Mouse (Mus musculus): ENCODE measurements around the gene Atxn7. TPM values are rescaled to one million over a fixed set of nuclear protein-coding genes. Genes with fewer than 3 reads are reported as not detected.
"Not testable (repeated sequence)": the region's sequence is repeated elsewhere in the genome, so short reads cannot be mapped to it uniquely, and the experiment has no call there.

The Atxn7 gene
- polyA plus RNA-seq, 1 experiment from 2014 or later: 4.6 TPM

GRCm38 (mm10) chr14:13948345-13948744 is 12.9 kb upstream of the Atxn7 start:
- no peaks in the 10 kb centered on the region for H3K27me3 ChIP-seq (ENCODE audit: control insufficient read depth, insufficient read depth, low read length)
- ATAC-seq (ENCODE audit: low FRiP score, low TSS enrichment) (no peak), DNase-seq (no peak)
- H3K9ac ChIP-seq (replicated peaks; ENCODE audit: low read length): no peak overlapping the region
- no peaks in the 10 kb centered on the region for H3K4me1 ChIP-seq (ENCODE audit: control insufficient read depth, insufficient read depth, low read length)
- peaks cover 58% of the 10 kb centered on the region for H3K36me3 ChIP-seq (ENCODE audit: control insufficient read depth, insufficient read depth, low read length)
- H3K4me3 ChIP-seq (replicated peaks; ENCODE audit: low read depth, low read length): no peak overlapping the region
- no peaks in the 10 kb centered on the region for H3K9me3 ChIP-seq (ENCODE audit: control insufficient read depth, low read length)
- WGBS: 89% methylated on average over 7 of the region's 7 CpGs
- H3K27ac ChIP-seq (replicated peaks; ENCODE audit: low read depth, low read length): no peak overlapping the region
- H3K4me2 ChIP-seq (ENCODE audit: low read length): no peak overlapping the region

- Histone ChIP-seq H3K9ac (replicated peaks; ENCODE audit: low read length) (no peak overlapping the region), H3K9me3 (ENCODE audit: control insufficient read depth, low read length) (no peaks in the 10 kb centered on the region), H3K4me1 (ENCODE audit: control insufficient read depth, insufficient read depth, low read length) (no peaks in the 10 kb centered on the region), H3K4me2 (ENCODE audit: low read length) (no peak overlapping the region), H3K27me3 (ENCODE audit: control insufficient read depth, insufficient read depth, low read length) (no peaks in the 10 kb centered on the region), H3K4me3 (replicated peaks; ENCODE audit: low read depth, low read length) (no peak overlapping the region), H3K27ac (replicated peaks; ENCODE audit: low read depth, low read length) (no peak overlapping the region), H3K36me3 (ENCODE audit: control insufficient read depth, insufficient read depth, low read length) (peaks cover 63% of the 10 kb centered on the region)
- DNase-seq: peak; percentile 75
- ATAC-seq (ENCODE audit: low FRiP score, low TSS enrichment): no peak
Observed at GRCm38 (mm10) chr14:13950401-13950800, 10.8 kb upstream of the Atxn7 start.

- not testable (repeated sequence) for H3K27ac ChIP-seq (replicated peaks; ENCODE audit: low read depth, low read length); H3K27me3 ChIP-seq (ENCODE audit: control insufficient read depth, insufficient read depth, low read length); H3K4me1 ChIP-seq (ENCODE audit: control insufficient read depth, insufficient read depth, low read length); DNase-seq; H3K9me3 ChIP-seq (ENCODE audit: control insufficient read depth, low read length); H3K4me2 ChIP-seq (ENCODE audit: low read length); ATAC-seq (ENCODE audit: low FRiP score, low TSS enrichment); H3K4me3 ChIP-seq (replicated peaks; ENCODE audit: low read depth, low read length); H3K9ac ChIP-seq (replicated peaks; ENCODE audit: low read length)
- peaks cover 59% of the 10 kb centered on the region for H3K36me3 ChIP-seq (ENCODE audit: control insufficient read depth, insufficient read depth, low read length)
- WGBS: 97% methylated on average over 3 of the region's 3 CpGs
Observed at GRCm38 (mm10) chr14:13952151-13952550, 9.1 kb upstream of the Atxn7 start.

- Histone ChIP-seq H3K4me3 (replicated peaks; ENCODE audit: low read depth, low read length) (peak overlapping the region; percentile 89), H3K4me1 (ENCODE audit: control insufficient read depth, insufficient read depth, low read length) (peaks cover 11% of the 10 kb centered on the region), H3K9me3 (ENCODE audit: control insufficient read depth, low read length) (no peaks in the 10 kb centered on the region), H3K36me3 (ENCODE audit: control insufficient read depth, insufficient read depth, low read length) (no peaks in the 10 kb centered on the region), H3K9ac (replicated peaks; ENCODE audit: low read length) (peak overlapping the region; percentile 99), H3K27ac (replicated peaks; ENCODE audit: low read depth, low read length) (peak overlapping the region; percentile 87), H3K4me2 (ENCODE audit: low read length) (peak overlapping the region; percentile 71), H3K27me3 (ENCODE audit: control insufficient read depth, insufficient read depth, low read length) (no peaks in the 10 kb centered on the region)
- peak; percentile 36 for ATAC-seq (ENCODE audit: low FRiP score, low TSS enrichment)
- DNase-seq: peak; percentile 65
- 1% methylated on average over 9 of the region's 9 CpGs for WGBS
Observed at GRCm38 (mm10) chr14:13960079-13960478, 1.2 kb upstream of the Atxn7 start.

GRCm38 (mm10) chr14:13960482-13961325 is 536 bp upstream of the Atxn7 start:
- DNase-seq (peak; percentile 85), ATAC-seq (ENCODE audit: low FRiP score, low TSS enrichment) (peak; percentile 92)
- Histone ChIP-seq H3K4me2 (ENCODE audit: low read length) (peak overlapping the region; percentile 71), H3K9ac (replicated peaks; ENCODE audit: low read length) (peak overlapping the region; percentile 99), H3K4me3 (replicated peaks; ENCODE audit: low read depth, low read length) (peak overlapping the region; percentile 89), H3K36me3 (ENCODE audit: control insufficient read depth, insufficient read depth, low read length) (no peaks in the 10 kb centered on the region), H3K27ac (replicated peaks; ENCODE audit: low read depth, low read length) (peak overlapping the region; percentile 87), H3K27me3 (ENCODE audit: control insufficient read depth, insufficient read depth, low read length) (no peaks in the 10 kb centered on the region), H3K4me1 (ENCODE audit: control insufficient read depth, insufficient read depth, low read length) (peaks cover 11% of the 10 kb centered on the region), H3K9me3 (ENCODE audit: control insufficient read depth, low read length) (no peaks in the 10 kb centered on the region)
- under 1% methylated on average over 62 of the region's 75 CpGs for WGBS

- WGBS: 85% methylated on average over 6 of the region's 6 CpGs
- no peaks in the 10 kb centered on the region for H3K9me3 ChIP-seq (ENCODE audit: control insufficient read depth, low read length)
- DNase-seq (no peak), ATAC-seq (ENCODE audit: low FRiP score, low TSS enrichment) (no peak)
- H3K4me1 ChIP-seq (ENCODE audit: control insufficient read depth, insufficient read depth, low read length): peaks cover 11% of the 10 kb centered on the region
- H3K4me2 ChIP-seq (ENCODE audit: low read length): no peak overlapping the region
- H3K36me3 ChIP-seq (ENCODE audit: control insufficient read depth, insufficient read depth, low read length): no peaks in the 10 kb centered on the region
- H3K4me3 ChIP-seq (replicated peaks; ENCODE audit: low read depth, low read length): no peak overlapping the region
- no peak overlapping the region for H3K9ac ChIP-seq (replicated peaks; ENCODE audit: low read length)
- no peak overlapping the region for H3K27ac ChIP-seq (replicated peaks; ENCODE audit: low read depth, low read length)
- no peaks in the 10 kb centered on the region for H3K27me3 ChIP-seq (ENCODE audit: control insufficient read depth, insufficient read depth, low read length)
Observed at GRCm38 (mm10) chr14:13962476-13962875, 1.2 kb downstream of the Atxn7 start.

- no peak overlapping the region for H3K4me2 ChIP-seq (ENCODE audit: low read length)
- H3K4me3 ChIP-seq (replicated peaks; ENCODE audit: low read depth, low read length): no peak overlapping the region
- no peaks in the 10 kb centered on the region for H3K27me3 ChIP-seq (ENCODE audit: control insufficient read depth, insufficient read depth, low read length)
- no peak overlapping the region for H3K27ac ChIP-seq (replicated peaks; ENCODE audit: low read depth, low read length)
- no peak overlapping the region for H3K9ac ChIP-seq (replicated peaks; ENCODE audit: low read length)
- ATAC-seq (ENCODE audit: low FRiP score, low TSS enrichment) (no peak), DNase-seq (no peak)
- H3K9me3 ChIP-seq (ENCODE audit: control insufficient read depth, low read length): no peaks in the 10 kb centered on the region
- 85% methylated on average over 1 of the region's 1 CpGs for WGBS
- peaks cover 11% of the 10 kb centered on the region for H3K4me1 ChIP-seq (ENCODE audit: control insufficient read depth, insufficient read depth, low read length)
- H3K36me3 ChIP-seq (ENCODE audit: control insufficient read depth, insufficient read depth, low read length): no peaks in the 10 kb centered on the region
Observed at GRCm38 (mm10) chr14:13963527-13963926, 2.3 kb downstream of the Atxn7 start.

GRCm38 (mm10) chr14:13967607-13968006 is 6.4 kb downstream of the Atxn7 start:
- no peaks in the 10 kb centered on the region for H3K9me3 ChIP-seq (ENCODE audit: control insufficient read depth, low read length)
- H3K4me1 ChIP-seq (ENCODE audit: control insufficient read depth, insufficient read depth, low read length): no peaks in the 10 kb centered on the region
- H3K4me2 ChIP-seq (ENCODE audit: low read length): no peak overlapping the region
- no peak overlapping the region for H3K4me3 ChIP-seq (replicated peaks; ENCODE audit: low read depth, low read length)
- no peaks in the 10 kb centered on the region for H3K27me3 ChIP-seq (ENCODE audit: control insufficient read depth, insufficient read depth, low read length)
- 50% methylated on average over 1 of the region's 1 CpGs for WGBS
- H3K9ac ChIP-seq (replicated peaks; ENCODE audit: low read length): no peak overlapping the region
- DNase-seq: no peak
- no peak overlapping the region for H3K27ac ChIP-seq (replicated peaks; ENCODE audit: low read depth, low read length)
- no peak for ATAC-seq (ENCODE audit: low FRiP score, low TSS enrichment)
- no peaks in the 10 kb centered on the region for H3K36me3 ChIP-seq (ENCODE audit: control insufficient read depth, insufficient read depth, low read length)

- no peak for ATAC-seq (ENCODE audit: low FRiP score, low TSS enrichment)
- DNase-seq: no peak
- Histone ChIP-seq H3K4me3 (replicated peaks; ENCODE audit: low read depth, low read length) (no peak overlapping the region), H3K4me2 (ENCODE audit: low read length) (no peak overlapping the region), H3K9me3 (ENCODE audit: control insufficient read depth, low read length) (no peaks in the 10 kb centered on the region), H3K9ac (replicated peaks; ENCODE audit: low read length) (no peak overlapping the region), H3K4me1 (ENCODE audit: control insufficient read depth, insufficient read depth, low read length) (no peaks in the 10 kb centered on the region), H3K36me3 (ENCODE audit: control insufficient read depth, insufficient read depth, low read length) (no peaks in the 10 kb centered on the region), H3K27me3 (ENCODE audit: control insufficient read depth, insufficient read depth, low read length) (no peaks in the 10 kb centered on the region), H3K27ac (replicated peaks; ENCODE audit: low read depth, low read length) (no peak overlapping the region)
- WGBS: 90% methylated on average over 5 of the region's 5 CpGs
Observed at GRCm38 (mm10) chr14:13968476-13968875, 7.2 kb downstream of the Atxn7 start.

All from midbrain, embryonic 14.5 days (tissue).